Mouse (Mus musculus): ENCODE data around the gene Gm9507.
"Not testable (repeated sequence)": the region's sequence is repeated elsewhere in the genome, so short reads cannot be mapped to it uniquely, and the experiment has no call there.

Gm9507 gene

DNA sequence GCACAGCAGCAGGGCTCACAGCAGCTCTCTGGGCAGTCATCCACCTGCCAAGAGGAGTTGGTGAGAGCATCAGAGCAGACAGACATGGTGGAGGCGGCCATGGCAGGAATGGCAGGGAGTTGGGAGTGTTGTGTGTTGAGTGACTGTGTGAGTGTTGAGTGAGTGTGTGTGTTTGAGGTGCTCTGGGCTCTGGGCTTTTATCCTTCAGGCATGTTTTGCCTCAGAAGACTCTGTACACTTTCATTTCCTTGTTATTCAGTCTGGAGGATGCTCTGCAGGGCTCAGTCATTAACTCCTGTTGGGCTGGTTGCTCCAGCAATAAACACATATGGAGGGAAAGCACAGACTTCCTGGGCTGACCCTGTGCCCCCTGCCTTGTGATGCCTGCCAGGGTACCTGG, 40.4 kb downstream of the Gm9507 start, which contains the start of gene Gm3238:
Gene Gm3238, minus strand, starts transcription at position 101 of the 400 bp plus-strand sequence.
- DNase-seq (ENCODE audit: low spot score), result not testable (repeated sequence)

DNA sequence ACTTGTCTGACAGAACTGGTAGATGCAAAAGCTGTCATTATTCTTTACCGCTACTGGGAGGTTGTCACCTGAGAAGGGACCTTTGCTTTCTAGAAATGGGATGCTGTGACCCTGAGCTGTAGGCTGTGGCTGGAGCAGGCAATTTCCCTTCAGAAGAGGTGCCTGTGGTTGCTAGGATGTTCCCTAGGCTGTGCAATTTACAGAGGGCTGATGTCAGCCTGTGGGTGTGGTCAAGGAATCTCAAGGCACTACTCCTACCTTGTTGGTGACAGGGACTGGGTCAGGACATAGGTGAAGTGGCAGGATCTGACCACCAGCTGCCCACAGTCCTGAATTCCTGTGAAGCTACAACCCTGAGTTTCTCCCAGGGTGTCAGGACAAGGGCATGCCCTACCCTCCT, 41.9 kb downstream of the Gm9507 start:
- DNase-seq (ENCODE audit: low spot score), result no peak
